Mouse (Mus musculus) lung, postnatal 0 days (tissue): ENCODE results near the gene Lars2. TPM values are rescaled to one million over a fixed set of nuclear protein-coding genes. Genes with fewer than 3 reads are reported as not detected.

Experiments used
- ATAC-seq: fragments of 200-750 bp; cut with Nextera tagmentation; 2 replicates; pipeline ENCODE4 v1.8.0; 2017; ENCODE audit warnings: moderate library complexity
- DNase-seq: peaks from one replicate; pipeline ENCODE4 v3.0.0-alpha.2; 2016; ENCODE audit warnings: low spot score
- H3K27ac ChIP-seq: fragments of 300-500 bp; sonication (generic); 2 replicates; pipeline ENCODE4 v1.5.1; 2014; ENCODE audit warnings: antibody characterized with exemption, mild to moderate bottlenecking, low read length, mixed read lengths
- H3K27me3 ChIP-seq: fragments of 300-500 bp; sonication (generic); replicated peaks from 2 replicates; pipeline ENCODE4 v1.6.1; 2014; ENCODE audit warnings: low read length, mixed read lengths; ENCODE audit not compliant: insufficient read depth
- H3K36me3 ChIP-seq: fragments of 300-500 bp; sonication (generic); 2 replicates; pipeline ENCODE4 v1.6.1; 2014; ENCODE audit warnings: low read length, mixed read lengths; ENCODE audit not compliant: insufficient read depth
- H3K4me1 ChIP-seq: fragments of 300-500 bp; sonication (generic); 2 replicates; pipeline ENCODE4 v1.6.1; 2014; ENCODE audit warnings: antibody characterized with exemption, low read depth, low read length, mixed read lengths; ENCODE audit not compliant: insufficient read depth
- H3K4me2 ChIP-seq: fragments of 300-500 bp; sonication (generic); replicated peaks from 2 replicates; pipeline ENCODE4 v1.6.1; 2014; ENCODE audit warnings: low read depth, mild to moderate bottlenecking, low read length, moderate library complexity, mixed read lengths
- H3K4me3 ChIP-seq: fragments of 300-500 bp; sonication (generic); 2 replicates; pipeline ENCODE4 v1.5.1; 2014; ENCODE audit warnings: low read depth, low read length
- H3K9ac ChIP-seq: fragments of 300-500 bp; sonication (generic); replicated peaks from 2 replicates; pipeline ENCODE4 v1.6.1; 2014; ENCODE audit warnings: low read depth, mild to moderate bottlenecking
- H3K9me3 ChIP-seq: fragments of 300-500 bp; sonication (generic); 2 replicates; pipeline ENCODE4 v1.6.1; 2016; ENCODE audit warnings: low read length, mixed read lengths
- CTCF ChIP-seq: IDR thresholded peaks from 2 replicates; pipeline ENCODE4 v1.5.1; 2016; ENCODE audit warnings: antibody characterized with exemption, mild to moderate bottlenecking
- EP300 ChIP-seq: IDR thresholded peaks from 2 replicates; pipeline ENCODE4 v1.6.1; 2016; ENCODE audit warnings: antibody characterized with exemption, mild to moderate bottlenecking, control low read depth
- WGBS: fragments of 180-500 bp; shearing (Covaris S2); extraction: QIAGEN DNeasy Blood & Tissue Kit; methylation state at CpG from one replicate; pipeline ENCODE4 v1.1.7; 2014; 5-methylcytosine and 5-hydroxymethylcytosine counted together
- polyA plus RNA-seq: library from polyadenylated mRNA; unstranded; fragments of >200 nt; fragmentation: Nextera tagmentation; extraction: Ambion mirVana; gene quantifications from 2 replicates; pipeline ENCODE4 v1.2.1, GENCODE M21; 2015

Gene Lars2
- polyA plus RNA-seq, 1 experiment from 2014 or later: 1,202 TPM

DNA sequence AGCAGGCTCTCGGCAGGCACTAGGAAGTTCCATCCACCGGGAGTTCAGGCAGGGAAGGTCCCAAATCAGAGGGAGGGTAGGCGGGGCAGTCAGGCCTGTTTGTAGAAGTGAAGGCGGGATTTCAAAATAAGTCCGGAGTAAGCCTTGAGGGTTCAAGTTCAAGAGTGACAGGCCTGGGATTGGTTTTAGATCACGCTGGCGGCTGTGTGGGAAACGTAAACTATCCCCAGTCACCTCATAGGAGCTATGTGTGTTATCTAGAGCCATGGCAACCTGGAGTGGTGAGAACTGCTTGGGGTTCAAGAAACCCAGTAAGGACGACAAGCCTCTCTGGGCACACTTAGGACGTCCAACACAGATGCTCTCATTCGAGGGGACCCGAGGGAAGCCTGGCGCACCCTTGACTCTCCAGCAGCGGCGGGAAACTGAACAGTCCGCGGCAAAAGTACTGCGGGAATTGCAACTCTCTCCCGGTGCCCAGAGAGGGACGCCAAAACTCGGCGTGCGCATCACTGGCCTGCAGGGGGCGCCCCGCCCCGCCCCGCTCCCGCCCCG, 111.4 kb downstream of the Lars2 start:
- Histone ChIP-seq H3K27me3 (no peaks in the 10 kb centered on the region), H3K4me2 (peak overlapping the region; percentile 88), H3K4me1 (peaks cover 28% of the 10 kb centered on the region), H3K27ac (peak overlapping the region; percentile 75), H3K4me3 (peak overlapping the region; percentile 37), H3K36me3 (no peaks in the 10 kb centered on the region), H3K9ac (no peak overlapping the region), H3K9me3 (no peaks in the 10 kb centered on the region)
- under 1% methylated on average over 19 of the region's 29 CpGs for WGBS
- DNase-seq: peak; percentile 80
- ATAC-seq: peak; percentile 65
- TF ChIP-seq EP300: no peak
- peak; percentile 66 for TF ChIP-seq CTCF

- Histone ChIP-seq H3K27ac (peak within 1 kb of the TSS; percentile 93), H3K9me3 (no peaks in the 10 kb centered on the region), H3K4me3 (peak within 1 kb of the TSS; percentile 56), H3K9ac (peak within 1 kb of the TSS; percentile 60), H3K4me1 (peaks cover 28% of the 10 kb centered on the region), H3K36me3 (no peaks in the 10 kb centered on the region), H3K4me2 (peak within 1 kb of the TSS; percentile 88), H3K27me3 (no peaks in the 10 kb centered on the region)
- peak; percentile 11; the same call in 1 of the 2 replicates for TF ChIP-seq CTCF
- no peak for TF ChIP-seq EP300
- ATAC-seq (peak; percentile 90), DNase-seq (peak; percentile 83)
- 2% methylated on average over 24 of the region's 57 CpGs for WGBS
Observed at GRCm38 (mm10) chr9:123478586-123479195, 112.0 kb downstream of the Lars2 start, which contains the start of gene Limd1. Limd1 (plus strand) TSS chr9:123478706.

GRCm38 (mm10) chr9:123479196-123479669, 112.5 kb downstream of the Lars2 start:
- DNase-seq (peak; percentile 30), ATAC-seq (no peak)
- no peak for TF ChIP-seq CTCF
- no peak for TF ChIP-seq EP300
- Histone ChIP-seq H3K9ac (peak overlapping the region; percentile 60), H3K9me3 (no peaks in the 10 kb centered on the region), H3K4me2 (peak overlapping the region; percentile 88), H3K4me3 (peak overlapping the region; percentile 56), H3K27me3 (no peaks in the 10 kb centered on the region), H3K4me1 (peaks cover 28% of the 10 kb centered on the region), H3K36me3 (no peaks in the 10 kb centered on the region), H3K27ac (peak overlapping the region; percentile 93)
- WGBS: 8% methylated on average over 17 of the region's 17 CpGs

- DNase-seq: no peak
- H3K27me3 ChIP-seq: no peaks in the 10 kb centered on the region
- H3K27ac ChIP-seq: peak overlapping the region; percentile 93
- peak overlapping the region; percentile 56 for H3K4me3 ChIP-seq
- H3K4me1 ChIP-seq: peaks cover 28% of the 10 kb centered on the region
- 60% methylated on average over 8 of the region's 8 CpGs for WGBS
- H3K9ac ChIP-seq: peak overlapping the region; percentile 60
- ATAC-seq: no peak
- peak overlapping the region; percentile 88 for H3K4me2 ChIP-seq
- TF ChIP-seq EP300 (no peak), CTCF (no peak)
- no peaks in the 10 kb centered on the region for H3K9me3 ChIP-seq
- no peaks in the 10 kb centered on the region for H3K36me3 ChIP-seq
Observed at GRCm38 (mm10) chr9:123479876-123480252, 113.1 kb downstream of the Lars2 start.

DNA sequence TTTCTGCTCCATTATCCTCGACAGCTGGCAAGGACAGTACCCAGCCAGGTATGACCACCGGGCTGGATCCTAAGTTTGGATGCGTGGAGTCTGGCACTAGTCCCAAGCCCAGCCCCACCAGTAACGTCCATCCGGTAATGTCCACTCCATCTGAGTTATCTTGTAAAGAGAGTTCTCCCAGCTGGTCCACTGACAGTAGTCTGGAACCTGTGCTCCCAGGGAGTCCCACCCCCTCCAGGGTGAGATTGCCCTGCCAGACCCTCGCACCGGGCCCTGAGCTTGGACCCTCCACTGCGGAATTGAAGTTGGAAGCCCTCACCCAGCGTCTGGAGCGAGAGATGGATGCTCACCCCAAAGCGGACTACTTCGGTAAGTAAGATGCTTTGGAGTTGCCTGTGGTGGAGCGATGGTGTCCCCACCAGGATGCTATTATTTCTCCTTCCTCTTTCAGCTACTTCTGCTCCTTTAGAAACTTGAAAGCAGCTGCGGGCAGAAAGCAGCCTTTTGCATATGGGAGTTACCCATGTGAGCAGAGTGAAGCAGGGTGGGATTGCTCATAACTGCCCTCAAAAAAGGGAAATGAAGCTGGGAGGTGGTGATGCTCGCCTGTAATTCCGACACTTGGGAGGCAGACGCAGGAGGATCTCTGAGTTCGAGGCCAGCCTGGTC, 113.7 kb downstream of the Lars2 start:
- Histone ChIP-seq H3K4me3 (peak overlapping the region; percentile 56), H3K4me2 (peak overlapping the region; percentile 88), H3K36me3 (no peaks in the 10 kb centered on the region), H3K9me3 (no peaks in the 10 kb centered on the region), H3K4me1 (peaks cover 28% of the 10 kb centered on the region), H3K27me3 (no peaks in the 10 kb centered on the region), H3K9ac (peak overlapping the region; percentile 60), H3K27ac (0 out of 2 replicates have a peak overlapping the region, but pooled peaks have one; percentile 93)
- WGBS: 46% methylated on average over 18 of the region's 18 CpGs
- DNase-seq (peak; percentile 44), ATAC-seq (no peak)
- TF ChIP-seq EP300 (no peak), CTCF (no peak)

- ATAC-seq (no peak), DNase-seq (peak; percentile 28)
- Histone ChIP-seq H3K4me1 (peaks cover 28% of the 10 kb centered on the region), H3K9me3 (no peaks in the 10 kb centered on the region), H3K4me3 (peak overlapping the region; percentile 56), H3K9ac (0 out of 2 replicates have a peak overlapping the region, but pooled peaks have one; percentile 13), H3K27ac (no peak overlapping the region), H3K27me3 (no peaks in the 10 kb centered on the region), H3K4me2 (peak overlapping the region; percentile 88), H3K36me3 (0 out of 2 replicates have a peak, but pooled peaks cover 4% of the 10 kb centered on the region)
- 19% methylated on average over 7 of the region's 7 CpGs for WGBS
- TF ChIP-seq EP300 (no peak), CTCF (no peak)
Observed at GRCm38 (mm10) chr9:123481136-123481535, 114.4 kb downstream of the Lars2 start.
